Mouse (Mus musculus) cerebral cortex, adult 2 months (tissue): ENCODE results near the gene Prrxl1.

Experiments used
- WGBS: fragments of 180-500 bp; shearing (Covaris S2); methylation state at CpG from one replicate; pipeline ENCODE4 v1.1.7; 2018; 5-methylcytosine and 5-hydroxymethylcytosine counted together

Gene Prrxl1

DNA sequence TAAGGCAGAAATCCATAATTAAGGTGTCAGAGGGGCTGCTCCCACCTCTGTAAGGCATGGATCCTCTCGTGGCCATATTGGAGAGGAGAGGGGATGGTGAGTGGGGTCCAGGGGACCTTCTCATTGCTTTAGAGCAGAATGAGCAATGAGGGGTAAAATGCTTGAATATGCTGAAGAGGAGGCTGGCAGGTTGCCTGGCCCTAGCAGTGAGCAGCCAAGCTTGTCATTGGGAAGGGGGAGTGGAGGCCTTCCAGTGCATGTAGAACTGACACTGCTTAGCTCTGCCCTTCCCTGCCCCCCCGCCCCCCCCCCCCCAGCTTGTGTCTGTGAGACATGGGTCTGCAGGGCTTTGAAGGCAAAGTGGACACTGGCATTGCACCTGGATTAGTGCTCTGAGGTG is 28.1 kb downstream of the Prrxl1 start:
- 57% methylated on average over 2 of the region's 2 CpGs for WGBS

DNA sequence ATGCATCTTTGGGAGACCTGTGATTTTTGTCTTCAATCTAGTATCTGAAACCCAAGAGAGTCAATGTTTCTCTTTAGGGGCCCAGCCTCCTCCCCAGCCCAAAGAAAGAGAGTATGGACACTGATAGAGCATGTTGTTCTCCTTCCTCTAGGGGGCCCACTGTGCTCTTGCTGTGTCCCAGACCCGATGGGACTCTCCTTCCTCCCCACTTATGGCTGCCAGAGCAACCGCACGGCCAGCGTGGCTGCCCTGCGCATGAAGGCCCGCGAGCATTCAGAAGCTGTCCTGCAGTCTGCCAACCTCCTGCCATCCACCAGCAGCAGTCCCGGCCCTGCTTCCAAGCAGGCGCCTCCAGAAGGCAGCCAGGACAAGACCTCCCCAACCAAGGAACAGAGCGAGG is 29.4 kb downstream of the Prrxl1 start:
- WGBS = 40% methylated on average over 10 of the region's 10 CpGs

DNA sequence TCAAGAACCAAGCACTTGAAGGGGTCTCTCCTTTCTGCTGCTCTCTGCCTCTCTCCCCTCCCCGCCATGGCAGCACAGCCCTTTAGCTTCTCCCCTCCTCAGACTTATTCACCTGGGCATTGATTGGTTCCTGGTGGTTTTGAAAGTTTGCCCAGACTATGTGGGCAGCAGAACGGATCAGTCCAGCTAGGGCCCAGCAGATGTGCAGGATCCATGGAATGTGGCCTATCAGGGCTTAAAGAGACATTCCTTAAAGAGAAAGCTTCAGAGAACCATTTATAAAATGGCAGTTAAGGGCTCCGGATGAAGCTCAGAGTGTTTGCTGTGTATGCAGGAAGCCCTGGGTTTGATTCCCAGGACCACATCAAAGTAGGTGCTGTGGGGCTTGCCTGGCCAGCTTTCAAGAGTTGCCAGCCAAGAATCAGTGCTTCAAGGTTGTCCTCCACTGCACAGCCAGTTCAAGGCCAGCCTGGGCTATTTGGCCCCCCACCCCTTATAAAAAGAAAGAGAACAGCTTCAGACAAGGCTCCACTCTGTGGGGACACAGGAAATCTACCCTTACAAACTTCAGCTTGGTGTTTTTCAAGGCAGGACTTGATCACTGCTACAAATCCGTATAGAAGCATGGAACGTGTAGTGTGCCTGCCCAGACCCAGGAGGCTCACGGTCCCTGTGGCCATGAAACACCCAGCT is 33.8 kb downstream of the Prrxl1 start:
- WGBS = 83% methylated on average over 6 of the region's 6 CpGs

DNA sequence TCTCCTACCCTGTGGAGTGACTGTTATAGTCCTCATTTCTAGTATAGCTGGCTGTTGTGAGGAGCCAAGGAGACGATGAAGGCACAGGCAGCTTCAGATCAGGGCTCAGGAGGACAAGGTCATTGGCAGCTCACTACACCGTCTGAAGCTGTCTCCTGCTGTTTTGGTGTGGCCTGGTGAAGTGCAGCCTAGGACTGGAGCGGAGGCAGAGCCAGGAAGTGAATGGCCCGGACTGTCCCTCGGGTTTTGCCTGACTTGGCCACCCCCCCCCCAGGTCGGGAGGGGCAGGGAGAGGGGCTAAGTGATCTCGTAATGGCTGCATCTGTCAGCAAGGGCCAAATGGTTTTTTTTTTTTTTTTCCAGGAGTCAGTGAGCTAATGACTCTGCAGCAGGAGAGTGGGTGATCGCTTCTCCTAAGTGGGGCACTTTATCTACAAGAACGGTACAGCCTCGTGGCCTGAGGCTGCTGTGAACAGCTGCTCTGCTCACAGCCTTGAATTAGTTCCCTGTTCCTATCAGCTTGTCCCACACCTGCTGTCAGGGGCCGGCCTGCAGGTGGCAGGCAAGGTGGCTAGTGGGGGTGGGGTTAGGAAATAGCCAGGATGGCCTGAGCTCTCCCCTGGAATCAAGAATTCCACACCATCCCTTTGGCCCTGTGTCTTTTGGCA is 34.9 kb downstream of the Prrxl1 start:
- WGBS = 47% methylated on average over 11 of the region's 11 CpGs

DNA sequence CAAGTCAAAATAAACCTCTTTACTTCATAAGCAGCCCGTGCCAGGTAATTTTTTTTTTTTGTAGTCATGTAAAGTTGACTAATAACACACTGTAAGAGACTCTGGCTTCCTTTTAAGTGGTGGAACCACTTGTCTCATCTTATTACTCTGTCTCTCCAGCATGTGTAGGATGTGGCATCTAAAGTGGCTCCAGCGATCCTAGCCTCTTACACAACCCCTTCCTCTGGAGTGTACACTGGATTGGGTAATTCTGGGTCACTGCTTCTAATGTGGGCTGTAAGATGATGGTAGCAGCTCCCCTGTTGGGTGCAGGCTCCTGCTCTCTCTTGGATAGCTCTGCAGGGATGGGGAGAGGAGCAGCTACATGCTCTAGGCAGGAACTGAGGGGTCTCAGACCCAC is 39.3 kb downstream of the Prrxl1 start:
- WGBS = 80% methylated on average over 2 of the region's 2 CpGs

GRCm38 (mm10) chr14:32659781-32660180 is 60.6 kb downstream of the Prrxl1 start:
- WGBS = 85% methylated on average over 9 of the region's 9 CpGs

DNA sequence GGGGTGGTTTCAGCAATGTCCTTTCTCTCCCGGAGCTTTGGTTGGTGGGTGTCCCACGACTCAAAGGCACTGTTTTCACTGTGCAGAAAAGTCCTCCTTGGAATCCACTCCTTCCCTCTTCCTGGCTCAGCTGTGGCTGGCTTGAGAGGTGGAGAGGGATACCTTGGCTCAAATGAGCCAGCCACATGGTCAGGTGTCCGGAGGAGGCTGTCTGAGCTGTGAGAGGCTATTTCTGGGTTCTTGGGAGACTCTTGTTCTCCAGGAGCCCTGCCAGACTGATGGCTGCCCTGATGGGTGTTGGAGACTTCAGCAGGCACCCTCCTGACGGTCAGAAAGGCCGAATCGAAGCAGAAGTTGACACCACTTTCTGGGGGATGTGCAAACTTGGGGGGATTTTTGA is 63.9 kb downstream of the Prrxl1 start:
- 90% methylated on average over 6 of the region's 6 CpGs for WGBS

DNA sequence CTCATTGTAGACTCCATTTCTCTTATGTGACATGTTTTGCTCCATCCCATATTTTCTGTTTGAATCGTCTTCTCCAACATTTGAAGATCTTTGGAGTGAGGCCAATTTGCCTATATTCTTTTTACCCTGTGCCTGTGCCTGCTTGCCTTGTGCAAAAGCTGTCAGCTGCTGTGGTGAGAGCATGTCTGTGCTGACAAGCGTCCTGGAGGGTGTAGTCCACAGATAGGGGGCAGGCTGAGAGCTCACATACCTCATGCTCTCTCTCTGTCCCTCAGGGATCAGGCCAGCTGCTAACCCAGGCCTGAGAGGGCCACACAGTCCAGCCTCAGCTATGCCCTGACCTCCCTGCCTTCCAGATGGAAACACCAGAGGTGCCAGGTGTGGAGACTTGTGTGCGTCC is 74.0 kb downstream of the Prrxl1 start:
- WGBS = 48% methylated on average over 3 of the region's 3 CpGs

GRCm38 (mm10) chr14:32678565-32678964 is 79.4 kb downstream of the Prrxl1 start:
- WGBS = 90% methylated on average over 3 of the region's 3 CpGs

- WGBS = 77% methylated on average over 3 of the region's 3 CpGs
These were observed 82.4 kb downstream of the Prrxl1 start for GRCm38 (mm10) chr14:32681603-32682002.

DNA sequence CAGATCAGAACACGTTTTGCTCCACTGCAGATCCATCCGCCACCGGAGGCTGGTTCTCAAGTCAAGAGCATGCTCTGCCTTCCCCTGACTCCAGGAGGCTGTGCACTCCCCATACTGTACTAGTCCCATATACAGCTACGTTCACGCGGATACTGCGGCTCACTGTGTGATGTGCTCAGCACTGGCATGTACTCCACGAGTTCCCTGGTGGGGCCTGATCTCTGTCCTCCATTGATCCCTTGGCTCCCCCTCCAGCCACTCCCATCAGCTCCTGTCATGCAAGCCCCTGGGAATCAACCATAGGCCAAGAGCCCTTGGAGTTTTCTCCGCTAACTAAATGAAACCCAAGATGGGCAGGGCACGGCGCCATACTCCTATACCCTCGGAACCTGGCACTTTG is 83.3 kb downstream of the Prrxl1 start:
- WGBS = 95% methylated on average over 12 of the region's 12 CpGs

DNA sequence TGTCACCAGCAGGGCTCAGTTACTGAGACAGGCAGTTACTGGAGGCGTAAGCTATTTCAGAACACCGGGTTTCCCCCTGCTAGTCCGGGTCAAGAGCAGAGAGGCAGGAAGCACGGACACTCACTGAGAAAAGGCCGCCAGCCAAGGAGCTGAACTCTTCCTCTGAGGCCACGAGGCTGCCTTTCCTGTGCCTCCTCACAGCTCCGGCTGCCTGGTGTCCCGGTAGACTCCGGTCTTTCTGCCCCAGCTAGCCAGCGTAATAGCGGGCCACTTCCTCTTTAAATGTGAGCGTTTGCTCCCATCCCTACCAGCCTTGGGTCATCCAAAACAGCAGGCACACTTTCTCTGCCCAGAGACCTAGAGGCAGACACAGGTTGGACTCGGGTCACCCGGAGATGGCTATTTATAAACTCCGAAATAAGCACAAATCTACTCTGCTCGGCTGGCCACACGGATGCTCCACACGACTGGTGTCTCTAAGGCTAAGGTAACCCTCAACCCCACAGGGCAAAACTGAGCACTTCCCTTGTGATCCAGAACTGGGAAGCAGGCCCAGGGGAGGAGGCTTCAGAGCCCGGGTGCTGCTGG is 84.1 kb downstream of the Prrxl1 start:
- WGBS = 53% methylated on average over 19 of the region's 19 CpGs

GRCm38 (mm10) chr14:32683982-32684734 is 85.0 kb downstream of the Prrxl1 start:
- 39% methylated on average over 19 of the region's 19 CpGs for WGBS

DNA sequence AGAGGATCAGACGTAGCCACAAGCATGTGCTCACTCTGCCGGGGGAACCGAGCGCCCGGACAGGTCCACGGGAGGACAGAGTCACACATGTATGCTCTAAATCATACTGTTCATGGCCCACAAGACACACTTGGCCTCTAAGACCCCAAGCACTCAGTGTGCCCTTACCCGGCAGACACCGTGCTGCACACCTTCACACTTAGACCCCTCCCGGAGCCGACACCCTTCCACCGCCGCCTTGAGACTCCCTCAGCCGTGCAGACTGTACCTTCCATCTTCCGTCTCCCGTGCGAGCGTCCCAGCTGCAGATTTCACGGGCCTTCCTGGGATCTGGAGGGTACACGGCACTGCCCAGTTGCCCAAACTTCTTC is 85.5 kb downstream of the Prrxl1 start:
- WGBS = 91% methylated on average over 19 of the region's 19 CpGs

- 86% methylated on average over 16 of the region's 16 CpGs for WGBS
These were observed 86.1 kb downstream of the Prrxl1 start, which contains the start of gene 3425401B19Rik for GRCm38 (mm10) chr14:32685124-32685826. Gene 3425401B19Rik (minus strand): TSS chr14:32685293.

- WGBS = 80% methylated on average over 2 of the region's 2 CpGs
These were observed 96.7 kb downstream of the Prrxl1 start for GRCm38 (mm10) chr14:32695906-32696305.

- WGBS = 70% methylated on average over 2 of the region's 2 CpGs
These were observed 97.1 kb downstream of the Prrxl1 start for GRCm38 (mm10) chr14:32696344-32696743.

- 76% methylated on average over 8 of the region's 8 CpGs for WGBS
These were observed 98.6 kb downstream of the Prrxl1 start for GRCm38 (mm10) chr14:32697774-32698173.

- WGBS = 66% methylated on average over 3 of the region's 3 CpGs
These were observed 99.3 kb downstream of the Prrxl1 start for GRCm38 (mm10) chr14:32698556-32698955.
